Mouse (Mus musculus) left cerebral cortex, adult 18-20 months (tissue): Measurements from ENCODE around the gene A430078G23Rik. TPM values are rescaled to one million over a fixed set of nuclear protein-coding genes. Genes with fewer than 3 reads are reported as not detected.

Source experiments
- DNase-seq, 2 experiments: peaks; one replicate each; pipeline ENCODE4 v3.0.0; 2021 to 2022; ENCODE audit warnings: low spot score in 2 of 2, mixed read lengths in 1 of 2
- total RNA-seq, 2 experiments: library from RNA; stranded (reverse); gene quantifications; 2 replicates each; pipeline ENCODE4 v1.2.3; 2021

The A430078G23Rik gene
- total RNA-seq, 2 experiments from 2014 or later = not detected

DNA sequence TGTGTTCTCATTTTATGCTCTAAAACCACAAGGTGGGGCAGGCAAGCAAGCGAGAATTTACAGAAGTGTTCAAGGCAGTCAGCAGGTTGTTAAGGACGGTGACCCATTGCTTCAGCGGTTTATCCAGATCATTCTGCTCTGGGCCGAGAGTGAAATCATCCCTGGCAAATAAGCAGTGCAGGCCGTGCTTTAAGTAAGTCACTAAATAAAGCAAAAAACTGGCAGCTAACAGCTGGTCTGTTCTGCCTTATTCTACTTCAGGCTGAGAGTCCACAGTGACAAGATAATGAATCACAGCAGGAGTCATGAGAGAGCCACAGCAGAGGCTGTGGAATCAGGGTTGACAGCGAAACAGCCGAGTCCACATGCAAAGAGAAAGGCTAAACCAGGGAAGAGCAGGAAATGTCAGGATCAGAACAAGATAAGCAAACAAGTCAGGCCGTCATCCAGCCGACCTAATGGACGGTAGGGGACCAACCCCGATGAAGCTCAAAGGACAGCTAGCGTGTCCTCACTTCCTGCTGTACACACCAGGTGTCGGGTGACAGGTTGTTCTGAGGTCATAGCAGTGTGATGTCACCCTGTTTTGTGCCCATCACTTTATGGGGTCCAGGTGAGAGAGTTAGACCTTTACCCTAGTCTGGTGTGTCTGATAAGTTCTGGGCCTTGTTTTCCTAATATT lies 4.9 kb upstream of the A430078G23Rik start:
- DNase-seq = no peak

DNA sequence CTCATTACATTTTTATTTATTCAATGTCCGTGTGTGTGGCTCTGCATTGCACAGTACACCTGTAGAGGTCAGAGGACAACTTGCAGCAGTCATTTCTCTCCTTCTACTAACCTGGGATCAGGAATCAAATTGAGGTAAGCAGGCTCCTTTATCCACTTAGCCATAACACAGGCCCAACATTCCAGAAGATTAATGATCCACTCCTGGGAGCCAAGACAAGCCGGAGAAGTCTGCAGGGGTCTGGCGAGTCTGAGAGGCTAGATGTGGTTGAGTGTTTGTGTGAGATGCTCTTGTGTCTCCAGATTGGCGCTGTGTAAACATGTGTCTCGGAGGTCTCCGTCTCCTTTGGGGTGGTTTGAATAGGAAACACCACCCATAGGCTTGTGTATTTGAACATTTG lies 2.5 kb upstream of the A430078G23Rik start:
- no peak for DNase-seq

DNA sequence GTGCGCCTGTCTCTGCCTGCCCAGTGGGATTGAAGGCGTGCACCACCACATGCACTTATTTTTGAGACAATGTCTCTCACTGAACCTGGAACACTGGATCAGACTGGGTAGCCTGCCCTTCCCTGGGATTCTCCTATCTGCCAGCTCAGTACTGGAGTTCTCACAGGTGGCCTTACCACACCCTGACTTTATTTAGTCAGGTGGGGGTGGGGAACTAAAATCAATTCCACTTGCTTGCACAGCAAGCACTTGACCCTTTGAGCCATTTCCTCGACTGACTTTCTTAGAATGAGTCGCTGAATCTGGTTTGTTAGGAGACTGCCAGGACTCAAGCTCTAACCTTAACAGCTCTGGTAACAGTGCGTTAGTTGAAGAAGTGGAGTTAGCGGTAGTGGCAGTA lies 500 bp upstream of the A430078G23Rik start:
- DNase-seq = no peak

DNA sequence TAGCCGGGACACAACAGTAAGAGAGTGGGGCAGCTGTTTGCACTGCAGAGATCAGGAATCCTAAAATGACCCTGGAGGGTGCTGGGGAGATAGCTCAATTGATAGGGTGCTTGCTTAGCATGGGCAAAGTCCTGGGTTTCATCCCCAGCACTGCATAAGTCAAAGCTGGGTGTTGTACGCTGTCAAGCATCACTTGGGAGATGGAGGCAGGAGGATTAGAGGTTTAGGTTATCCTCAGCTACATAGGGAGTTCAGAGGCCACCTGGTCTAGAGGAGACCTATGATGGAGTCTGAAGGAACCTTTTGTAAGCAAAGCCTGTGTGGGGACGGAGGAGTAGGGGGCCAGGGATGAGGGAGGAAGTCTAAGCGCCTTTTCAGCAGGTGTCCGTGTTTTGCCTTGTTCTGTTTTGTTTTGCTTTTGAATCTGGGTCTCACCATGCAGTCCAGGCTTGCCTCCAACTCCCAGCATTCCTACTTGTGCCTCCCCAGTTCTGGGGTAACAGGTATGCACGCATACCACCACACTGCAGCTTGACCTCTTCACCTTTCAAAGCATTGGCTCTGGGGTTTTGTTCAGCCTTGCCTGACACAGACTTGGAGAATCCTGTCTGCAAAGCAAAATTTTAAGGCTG lies 712 bp downstream of the A430078G23Rik start:
- no peak for DNase-seq

DNA sequence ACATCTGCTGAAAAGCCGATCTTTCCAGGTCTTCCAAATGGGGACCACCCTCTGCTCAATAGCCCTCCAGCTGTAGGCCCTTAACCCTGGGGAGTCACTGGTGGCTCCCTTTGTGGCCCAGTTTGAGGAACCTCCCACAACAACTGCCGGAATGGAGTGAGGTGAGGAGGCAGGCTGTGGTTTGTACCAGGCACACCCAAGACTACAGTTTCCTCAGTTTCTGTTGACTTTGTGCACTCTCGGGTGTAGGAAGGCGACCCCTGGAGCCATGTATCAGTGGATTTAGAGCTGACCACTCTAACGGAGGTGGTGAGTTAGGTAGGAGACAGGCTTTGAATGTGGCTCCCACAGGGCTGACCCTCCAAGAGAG lies 1.2 kb downstream of the A430078G23Rik start:
- no peak for DNase-seq

DNA sequence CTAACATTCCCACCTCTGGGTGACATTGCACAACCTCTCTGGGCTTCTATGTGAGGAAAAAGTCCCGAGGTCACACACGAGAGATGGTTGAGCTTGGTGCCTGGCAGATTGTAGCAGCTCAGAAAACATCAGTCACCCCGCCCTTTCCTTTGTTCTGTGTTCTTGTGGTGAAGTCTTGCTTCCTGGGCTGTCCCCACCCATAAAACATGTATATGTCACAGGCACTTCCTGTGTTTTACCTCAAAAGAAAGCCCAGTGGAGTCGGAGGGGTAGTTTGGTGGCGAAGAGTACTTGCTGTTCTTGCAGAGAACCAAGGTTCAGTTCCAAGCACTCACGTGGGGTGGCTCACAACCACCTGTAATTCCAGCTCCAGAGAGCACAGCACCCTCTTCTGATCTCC lies 2.4 kb downstream of the A430078G23Rik start:
- DNase-seq = no peak

DNA sequence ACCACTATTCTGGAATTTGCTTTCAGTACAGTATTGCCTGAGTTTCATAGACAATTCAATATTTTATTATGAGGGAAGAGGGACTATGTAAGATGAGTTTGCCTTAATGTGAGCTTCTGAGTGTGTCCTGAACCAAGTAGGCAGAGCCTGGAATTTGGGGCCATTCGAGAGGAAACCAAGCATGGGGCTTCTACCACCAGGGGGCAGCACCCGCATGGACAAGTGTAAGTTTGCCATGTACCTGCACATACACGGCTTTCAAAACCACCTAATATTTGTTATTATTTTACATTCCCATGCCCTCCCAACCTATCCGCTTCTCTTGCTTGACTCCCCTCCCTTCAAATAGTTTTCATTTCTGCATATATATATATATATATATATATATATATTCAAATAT lies 4.8 kb downstream of the A430078G23Rik start:
- DNase-seq = peak; percentile 82 to 88

DNA sequence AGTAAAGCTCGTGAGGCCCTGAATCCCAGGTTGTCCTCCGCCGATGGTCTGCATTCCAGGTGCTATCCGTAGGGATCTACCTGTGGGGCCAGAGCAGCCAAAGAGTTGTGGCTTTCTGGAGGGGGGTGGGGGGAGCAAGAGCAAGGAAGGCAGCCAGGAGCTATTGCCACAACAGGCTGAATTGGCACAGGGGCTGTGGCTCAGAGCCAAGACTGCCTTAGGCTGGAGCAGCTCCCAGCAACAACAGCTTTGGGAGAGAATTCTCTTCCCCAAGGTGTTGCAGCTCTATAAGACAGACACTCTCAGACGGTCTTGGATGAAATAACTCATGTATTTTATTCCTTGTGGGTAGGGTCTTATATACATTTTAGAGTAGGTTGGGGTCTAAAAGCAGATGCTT lies 13.9 kb downstream of the A430078G23Rik start:
- DNase-seq = no peak

DNA sequence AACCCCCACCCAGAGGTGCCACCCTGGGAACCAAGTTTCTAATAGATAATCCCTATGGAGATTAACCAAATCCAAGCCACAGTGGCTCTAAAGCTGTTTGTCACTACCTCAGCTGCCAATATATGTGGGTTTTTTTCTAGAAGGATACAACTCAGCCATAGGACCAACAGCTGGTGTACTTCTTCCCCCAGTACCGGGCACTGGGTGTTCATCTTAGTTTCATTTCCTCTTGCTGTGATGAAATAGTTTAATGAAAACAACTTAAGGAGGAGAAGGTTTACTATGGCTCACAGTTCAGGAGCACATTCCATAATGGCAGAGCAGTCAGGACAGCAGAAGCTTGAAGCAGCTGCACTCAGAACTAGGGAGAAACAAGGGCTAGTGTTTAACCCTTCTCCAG lies 14.9 kb downstream of the A430078G23Rik start:
- no peak for DNase-seq

DNA sequence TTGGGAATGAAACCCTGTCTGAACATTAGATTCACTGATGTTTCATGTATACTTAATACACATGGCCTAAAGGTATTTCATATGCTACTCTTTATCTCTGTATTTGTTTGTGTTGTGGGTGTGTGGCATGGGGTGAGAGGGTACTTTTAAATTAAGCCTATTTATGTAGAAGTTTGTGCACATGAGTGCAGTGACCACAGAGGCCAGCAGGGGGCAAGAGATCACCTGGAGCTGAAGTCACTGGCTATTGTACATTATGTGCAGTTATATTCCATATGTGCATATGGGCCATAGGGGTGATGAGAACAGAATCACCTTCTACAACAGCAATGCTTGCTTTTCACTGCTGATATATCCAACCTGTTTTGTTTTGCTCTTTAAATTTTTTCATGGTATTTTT lies 22.5 kb downstream of the A430078G23Rik start:
- no peak for DNase-seq

DNA sequence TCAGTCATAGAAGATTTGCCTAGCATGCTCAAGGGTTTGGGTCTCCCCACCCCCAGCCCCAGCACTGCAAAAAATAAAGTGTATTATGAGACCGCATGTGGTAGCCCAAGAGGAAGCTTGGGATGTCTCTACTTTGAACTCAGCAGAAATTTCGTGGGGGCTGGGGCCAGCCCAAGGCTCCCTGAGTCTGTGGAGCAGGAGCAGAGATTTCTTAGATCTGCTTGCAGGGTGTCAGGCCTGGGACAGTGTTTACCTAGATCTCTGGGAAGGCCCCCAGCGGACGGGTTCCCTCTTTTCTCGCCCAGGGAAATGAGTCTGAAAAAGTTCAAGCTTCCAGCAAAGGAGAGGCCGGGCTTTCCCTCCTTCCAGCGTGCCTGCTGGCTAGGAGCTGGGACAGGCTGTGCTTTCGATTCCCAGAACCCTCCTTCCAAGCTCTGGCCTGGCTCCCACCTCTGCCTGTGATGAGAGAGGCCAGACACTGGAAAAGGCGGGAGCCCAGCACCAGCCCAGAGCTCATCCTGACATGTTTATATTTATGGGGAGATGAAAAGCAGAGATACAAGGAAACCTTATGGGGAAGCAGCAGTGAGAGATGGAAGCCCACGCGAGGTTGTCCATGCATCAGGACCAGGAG lies 23.5 kb downstream of the A430078G23Rik start:
- DNase-seq = no peak

DNA sequence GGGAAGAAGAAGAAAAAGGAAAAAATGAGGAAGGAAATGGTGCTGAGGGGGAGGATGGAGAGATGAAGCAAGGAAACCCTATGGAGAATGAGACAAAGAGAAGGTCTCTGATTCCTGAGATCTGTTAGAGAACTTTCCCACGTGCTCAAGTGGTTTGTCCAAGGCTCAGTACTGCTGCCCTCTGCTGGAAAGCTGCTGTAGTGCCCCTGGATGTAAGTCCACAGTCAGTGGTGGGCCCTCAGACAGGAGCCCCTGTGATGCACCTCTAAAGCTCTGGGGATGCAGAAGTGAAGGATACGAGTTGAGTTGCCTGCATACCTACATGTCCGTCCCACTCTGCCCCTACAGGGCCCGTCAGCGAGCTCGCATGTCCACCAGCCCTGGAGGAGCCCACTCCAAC lies 34.1 kb downstream of the A430078G23Rik start:
- peak; percentile 61 to 75 for DNase-seq

DNA sequence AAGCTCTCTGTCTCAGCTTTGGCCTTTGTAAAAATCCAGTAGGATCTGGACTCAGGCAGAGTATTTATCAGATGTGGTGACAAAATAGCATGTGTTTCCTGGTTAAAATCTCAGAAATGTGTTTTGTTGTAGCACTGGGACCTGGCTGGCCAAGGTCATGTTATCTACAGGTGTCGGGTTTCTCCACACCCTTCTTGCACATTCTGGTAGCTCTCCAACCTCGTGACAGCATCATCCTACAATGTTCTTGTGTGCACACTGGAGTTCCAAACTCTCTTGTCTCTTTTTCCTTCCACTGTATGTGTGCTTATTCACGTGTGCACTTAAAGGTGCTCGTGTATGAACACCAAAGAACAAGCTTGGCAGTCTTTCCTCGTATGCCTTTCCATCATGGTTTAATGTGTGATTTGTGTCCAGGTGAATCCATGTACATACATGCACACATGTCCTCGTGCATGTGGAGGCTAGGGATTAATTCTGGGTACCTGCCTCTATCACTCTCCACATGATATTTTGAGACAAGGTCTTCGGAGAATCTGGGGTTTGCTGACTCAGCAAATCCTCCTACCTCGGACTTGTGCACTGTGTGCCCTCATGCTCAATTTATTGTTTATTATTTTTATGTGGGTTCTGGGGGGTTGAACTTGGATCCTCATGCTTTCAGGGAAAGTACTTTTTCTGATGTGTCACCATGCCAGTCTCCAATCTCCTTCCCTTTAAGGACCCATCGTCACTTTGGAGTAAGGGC lies 35.5 kb downstream of the A430078G23Rik start:
- no peak for DNase-seq

DNA sequence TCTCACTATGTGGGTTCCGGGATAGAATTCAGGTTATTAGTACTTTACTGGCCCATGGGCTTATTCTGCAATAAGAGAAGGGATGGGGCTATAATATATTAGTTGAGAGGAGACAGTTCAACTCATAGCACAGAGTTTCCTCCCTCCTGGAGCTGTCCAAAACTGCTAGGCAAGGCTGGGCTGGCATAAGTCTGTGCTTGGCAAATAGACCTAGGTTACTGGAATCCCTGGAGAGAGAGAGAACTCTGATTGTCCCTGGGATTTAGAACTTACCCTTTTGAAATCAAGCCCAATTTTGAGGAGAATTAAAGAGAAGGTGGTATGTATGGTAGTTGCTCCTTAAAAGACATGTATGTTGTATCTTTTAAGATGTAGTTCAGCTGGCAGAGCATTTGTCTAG lies 36.3 kb downstream of the A430078G23Rik start:
- no peak for DNase-seq

DNA sequence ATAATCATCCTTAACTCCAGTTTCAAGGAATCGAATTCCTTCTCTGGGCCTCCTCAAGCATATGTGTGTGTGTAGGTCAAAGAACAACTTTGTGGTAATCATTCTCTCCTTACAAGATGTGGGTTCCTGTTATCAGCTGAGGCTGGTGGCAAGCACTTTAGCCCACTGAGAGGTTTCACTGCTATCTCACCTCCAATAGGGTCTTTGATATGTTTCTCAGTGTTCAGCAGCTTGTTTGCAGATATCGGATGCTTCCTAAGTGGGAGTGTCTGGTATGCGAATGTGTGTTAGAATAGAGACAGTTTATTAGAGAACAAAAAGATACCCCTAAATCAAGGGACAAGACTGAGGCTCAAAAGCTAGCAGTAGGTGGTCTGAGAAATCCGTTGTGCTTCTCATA lies 39.1 kb downstream of the A430078G23Rik start:
- no peak for DNase-seq

DNA sequence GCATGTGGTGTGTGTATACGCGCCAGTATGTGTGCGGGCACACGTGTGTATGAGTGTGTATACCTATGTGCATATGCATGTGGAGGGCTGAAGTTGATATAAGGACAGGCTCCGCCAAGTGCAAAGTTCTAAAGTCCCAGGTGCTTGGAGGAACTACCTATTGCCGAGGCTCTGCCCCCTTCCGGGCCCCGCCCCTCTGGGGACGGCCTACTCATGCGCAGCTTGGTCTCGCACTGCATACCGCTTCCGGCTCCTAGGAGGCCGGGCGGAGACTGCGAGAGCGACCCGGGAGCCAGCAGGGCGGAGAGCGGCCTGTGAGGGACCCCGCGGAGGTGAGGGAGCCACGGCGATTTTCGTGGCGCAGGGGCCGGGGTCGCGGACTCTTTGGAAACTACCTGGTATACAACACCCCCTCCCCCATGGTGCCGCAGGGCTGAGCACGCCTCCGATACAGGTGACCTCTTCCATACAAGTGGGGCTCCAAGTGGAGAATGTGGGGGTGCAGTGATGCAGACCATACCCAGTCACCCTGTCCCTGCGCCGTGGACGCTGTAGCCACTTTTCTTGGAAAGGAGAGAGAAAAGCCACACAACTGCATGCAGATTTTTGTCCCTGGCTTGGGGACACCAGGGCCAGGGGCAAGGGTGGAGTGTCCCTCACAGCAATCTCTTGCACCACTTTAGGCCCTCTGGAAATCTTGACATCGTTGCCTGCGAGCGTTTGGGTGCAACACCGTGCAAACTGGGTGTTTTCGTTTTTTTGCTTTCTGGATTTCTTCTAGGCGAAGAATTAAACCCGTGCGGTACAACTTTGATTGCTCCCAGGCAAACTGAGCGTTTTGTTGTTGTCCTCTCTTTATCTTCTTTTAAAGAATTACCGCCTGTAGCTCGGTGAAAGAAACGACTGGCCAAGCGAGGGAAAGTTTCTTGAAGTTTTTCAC lies 39.8 kb downstream of the A430078G23Rik start, which contains the start of gene Arhgef18:
Gene Arhgef18 (plus strand): TSS at position 236 of the 940 bp plus-strand sequence.
- peak; percentile 81 to 89 for DNase-seq

DNA sequence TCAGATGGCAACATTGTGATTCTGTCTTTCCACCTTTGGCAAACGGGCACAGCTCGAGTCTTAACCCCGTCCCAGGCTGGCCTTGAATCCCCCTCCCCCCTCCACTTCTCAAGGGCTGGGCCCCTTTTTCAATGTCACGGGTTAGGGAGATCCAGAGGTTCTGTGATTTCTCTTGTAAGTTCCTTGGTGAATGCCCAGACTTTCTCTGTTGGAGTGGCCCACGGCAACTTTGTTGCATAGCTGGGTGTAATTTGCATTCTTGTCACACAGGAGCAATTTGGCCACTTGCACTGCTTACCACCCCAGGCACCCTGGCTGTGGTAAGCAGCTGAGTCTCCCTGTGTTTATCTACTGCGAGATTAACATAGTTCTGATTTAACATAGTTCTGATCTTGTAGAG lies 41.4 kb downstream of the A430078G23Rik start:
- DNase-seq = no peak

DNA sequence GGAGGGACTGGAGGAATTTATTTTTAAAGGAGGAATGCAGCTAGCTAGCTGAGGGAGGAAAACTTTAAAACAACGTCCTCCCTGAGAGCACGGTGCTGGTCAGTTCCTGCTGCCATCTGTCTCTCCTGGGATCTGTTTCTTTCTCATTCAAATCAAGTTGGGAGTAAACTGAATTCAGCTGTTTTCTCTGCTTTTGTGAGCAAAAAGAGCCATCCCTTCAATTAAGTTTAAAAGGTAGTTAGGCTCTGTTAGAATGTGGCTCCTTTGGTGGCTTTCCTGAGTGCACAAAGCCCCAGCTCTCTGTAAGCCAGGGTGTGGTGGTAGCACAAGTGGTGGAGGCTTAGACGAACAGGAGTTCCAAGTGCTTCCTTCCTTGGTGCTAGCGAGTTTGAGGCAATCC lies 42.0 kb downstream of the A430078G23Rik start:
- DNase-seq = no peak

DNA sequence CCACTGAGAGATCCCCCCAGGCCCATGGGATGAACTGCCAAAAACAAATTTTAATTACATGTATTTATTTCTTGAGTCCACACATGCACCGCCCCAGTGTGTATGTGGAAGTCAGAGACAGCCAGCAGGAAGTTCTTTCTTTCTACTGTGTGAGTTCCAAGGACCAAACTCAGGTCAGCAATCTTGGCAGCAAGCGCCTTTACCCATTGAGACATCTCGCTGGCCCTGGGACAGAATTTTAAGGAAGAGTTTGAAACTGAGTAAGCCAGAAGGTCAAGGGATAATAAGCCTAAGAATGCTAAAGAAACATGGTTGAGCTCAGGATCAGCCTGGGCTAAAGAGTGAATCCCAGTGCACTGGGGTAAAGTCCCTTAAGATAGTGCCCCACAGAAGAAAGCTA lies 44.4 kb downstream of the A430078G23Rik start:
- DNase-seq = no peak

DNA sequence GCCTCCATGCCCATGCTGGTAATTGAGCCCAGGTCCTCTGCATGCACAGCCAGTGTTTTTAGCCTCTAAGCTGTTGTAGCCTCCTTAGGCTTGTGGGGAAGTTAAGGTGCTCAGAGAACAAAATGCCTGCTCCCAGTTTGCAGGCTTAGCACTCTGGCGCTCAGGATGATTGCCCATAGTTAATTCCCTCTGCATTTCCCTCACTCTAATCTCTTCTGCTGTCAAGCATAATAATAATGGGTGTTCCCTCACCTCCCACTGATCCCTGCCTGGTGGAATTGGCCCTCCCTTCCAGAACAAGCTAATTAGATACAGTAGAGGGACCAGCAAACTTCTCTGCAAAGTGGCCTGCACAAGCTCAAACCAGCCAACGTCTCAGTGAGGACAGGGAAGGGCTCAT lies 47.3 kb downstream of the A430078G23Rik start:
- no peak for DNase-seq

DNA sequence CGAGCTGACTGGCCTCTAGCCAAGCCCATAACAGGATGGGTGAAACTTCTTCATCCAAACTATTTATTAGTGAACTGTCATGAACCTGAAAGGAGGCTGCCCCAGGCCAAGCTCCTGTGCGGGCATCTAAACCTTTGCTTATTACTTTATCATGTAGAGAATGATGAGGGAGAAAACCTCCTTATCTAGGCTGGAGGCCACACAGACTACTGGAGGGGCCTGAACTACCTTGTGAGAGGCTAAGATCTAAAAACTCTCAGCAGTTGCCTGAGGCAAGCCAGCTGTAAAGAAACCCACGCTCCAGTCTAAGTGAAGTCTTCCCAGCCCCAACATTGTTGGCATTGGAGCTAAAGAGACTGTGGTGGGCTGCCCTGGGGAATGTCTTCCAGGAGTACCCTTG lies 54.2 kb downstream of the A430078G23Rik start:
- DNase-seq = no peak
